Mouse (Mus musculus): ENCODE results near the gene Glis3. TPM values are rescaled to one million over a fixed set of nuclear protein-coding genes. Genes with fewer than 3 reads are reported as not detected.
A peak's percentile ranks its signal among the peaks of the same experiment; 100 is the strongest.

Glis3 gene
- polyA plus RNA-seq, 1 experiment from 2014 or later: 0.32 TPM

DNA sequence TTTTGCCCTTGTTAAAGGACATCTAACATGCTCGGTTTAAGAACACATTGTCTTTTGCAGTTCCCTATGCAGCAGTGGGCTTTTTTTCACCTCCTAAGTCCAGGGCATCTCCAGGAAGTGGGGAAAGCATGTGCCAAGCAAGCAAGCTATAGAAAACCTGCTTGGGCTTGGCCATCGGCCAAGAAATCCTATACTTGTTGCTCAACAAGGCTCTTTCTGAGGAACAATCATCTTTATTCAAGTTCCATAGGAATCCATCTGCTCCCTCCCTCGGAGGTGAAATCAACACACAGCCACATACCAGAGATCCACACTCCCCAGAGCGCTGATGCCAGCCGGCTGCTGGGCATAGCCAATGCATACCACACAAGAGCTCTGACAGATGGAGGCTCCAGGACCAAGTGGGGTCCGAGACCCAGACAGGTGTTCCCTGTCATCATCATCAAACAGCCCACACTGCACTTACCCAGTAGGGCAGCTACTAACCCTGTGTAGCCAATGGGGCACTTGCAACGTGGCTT lies 39.0 kb downstream of the Glis3 start:
- Histone ChIP-seq H3K4me3 (replicated peaks; ENCODE audit: low read length) (no peak overlapping the region), H3K4me1 (replicated peaks; ENCODE audit: control insufficient read depth, insufficient read depth, low read length) (peaks cover 7% of the 10 kb centered on the region; the same call in 1 of the 2 replicates), H3K27ac (ENCODE audit: low read length) (no peak overlapping the region), H3K27me3 (replicated peaks; ENCODE audit: control insufficient read depth, insufficient read depth, low read length) (no peaks in the 10 kb centered on the region), H3K36me3 (ENCODE audit: control insufficient read depth, insufficient read depth) (no peaks in the 10 kb centered on the region), H3K4me2 (ENCODE audit: low read length) (no peak overlapping the region), H3K9ac (replicated peaks; ENCODE audit: low read depth, low read length) (no peak overlapping the region), H3K9me3 (ENCODE audit: control insufficient read depth, low read length) (no peaks in the 10 kb centered on the region)
- WGBS: 36% methylated on average over 7 of the region's 7 CpGs
- no peak for ATAC-seq

DNA sequence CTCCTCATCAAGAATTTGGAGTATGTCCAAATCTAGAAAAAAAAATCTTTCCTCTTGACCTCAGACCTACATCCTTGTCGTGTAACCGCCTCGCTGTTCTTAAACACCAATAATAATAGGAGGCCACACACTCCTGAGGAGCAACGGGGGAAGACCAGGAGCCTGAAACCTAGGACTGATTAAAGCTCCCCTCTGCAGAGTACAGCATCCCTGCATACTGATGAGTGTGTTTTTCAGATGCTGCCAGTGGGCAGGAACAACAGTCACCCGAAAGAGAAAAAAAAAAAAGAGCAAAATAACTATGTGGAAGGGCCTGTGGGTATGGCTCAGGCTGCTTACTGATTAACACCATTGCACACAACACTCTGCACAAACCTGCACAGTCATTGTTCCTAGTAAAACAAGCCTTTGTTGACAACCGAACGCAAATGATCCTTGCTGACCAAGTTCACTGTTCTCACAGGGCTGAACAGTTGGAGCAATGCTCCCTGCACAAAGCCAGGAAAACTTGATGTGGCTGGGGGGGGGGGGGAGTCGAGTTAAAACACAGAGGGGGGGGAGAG lies 43.8 kb downstream of the Glis3 start:
- WGBS: 3% methylated on average over 7 of the region's 8 CpGs
- H3K9me3 ChIP-seq (ENCODE audit: control insufficient read depth, low read length): no peaks in the 10 kb centered on the region
- no peak overlapping the region for H3K9ac ChIP-seq (replicated peaks; ENCODE audit: low read depth, low read length)
- H3K4me3 ChIP-seq (replicated peaks; ENCODE audit: low read length): no peak overlapping the region
- H3K4me1 ChIP-seq (replicated peaks; ENCODE audit: control insufficient read depth, insufficient read depth, low read length): peaks cover 7% of the 10 kb centered on the region; the same call in 1 of the 2 replicates
- H3K27me3 ChIP-seq (replicated peaks; ENCODE audit: control insufficient read depth, insufficient read depth, low read length): no peaks in the 10 kb centered on the region
- peak overlapping the region; percentile 28 for H3K4me2 ChIP-seq (ENCODE audit: low read length)
- H3K36me3 ChIP-seq (ENCODE audit: control insufficient read depth, insufficient read depth): no peaks in the 10 kb centered on the region
- H3K27ac ChIP-seq (ENCODE audit: low read length): no peak overlapping the region
- ATAC-seq: peak; percentile 65

DNA sequence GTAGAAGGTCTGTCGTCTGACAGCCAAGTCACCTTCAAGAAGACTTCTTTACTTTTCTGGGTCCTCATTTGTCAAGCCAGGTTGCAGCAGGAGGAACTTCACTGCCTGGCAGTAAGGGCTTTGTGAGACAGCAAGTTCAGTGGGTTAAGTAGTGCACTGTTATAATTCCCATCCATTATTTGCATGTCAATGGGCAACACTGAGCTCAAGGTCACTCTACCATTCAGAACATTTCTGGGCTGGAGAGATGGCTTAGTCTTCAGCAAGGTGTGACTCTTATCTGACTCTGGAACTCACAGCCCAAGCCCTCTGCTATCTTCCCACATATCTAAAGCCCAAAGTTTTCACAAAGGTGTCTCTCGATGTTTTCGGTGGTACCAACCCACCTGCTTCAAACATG lies 44.9 kb downstream of the Glis3 start:
- Histone ChIP-seq H3K4me2 (ENCODE audit: low read length) (no peak overlapping the region), H3K36me3 (ENCODE audit: control insufficient read depth, insufficient read depth) (no peaks in the 10 kb centered on the region), H3K9ac (replicated peaks; ENCODE audit: low read depth, low read length) (no peak overlapping the region), H3K27ac (ENCODE audit: low read length) (no peak overlapping the region), H3K4me3 (replicated peaks; ENCODE audit: low read length) (no peak overlapping the region), H3K9me3 (ENCODE audit: control insufficient read depth, low read length) (no peaks in the 10 kb centered on the region), H3K4me1 (replicated peaks; ENCODE audit: control insufficient read depth, insufficient read depth, low read length) (0 out of 2 replicates have a peak, but pooled peaks cover 7% of the 10 kb centered on the region), H3K27me3 (replicated peaks; ENCODE audit: control insufficient read depth, insufficient read depth, low read length) (no peaks in the 10 kb centered on the region)
- ATAC-seq: no peak
- 91% methylated on average over 3 of the region's 3 CpGs for WGBS

DNA sequence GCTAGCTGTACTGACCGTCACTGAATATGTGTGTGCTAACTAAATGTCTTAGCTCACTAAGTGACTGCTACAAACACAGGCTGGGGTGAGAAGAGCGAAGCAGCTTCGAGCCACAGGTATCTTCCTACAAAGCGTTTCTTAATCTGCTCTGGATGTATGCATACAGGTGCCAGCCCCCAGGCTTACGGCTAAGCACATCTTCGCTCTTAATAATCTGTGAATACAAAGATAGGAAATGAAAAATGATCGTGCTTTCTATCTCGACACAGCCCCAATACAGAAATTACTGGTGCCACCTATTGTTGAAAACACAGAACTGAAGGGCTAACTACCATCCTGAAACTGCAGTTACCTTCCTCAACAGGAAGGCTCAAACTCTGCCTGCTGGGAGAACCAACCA lies 51.5 kb downstream of the Glis3 start:
- peak; percentile 49 for ATAC-seq
- H3K9ac ChIP-seq (replicated peaks; ENCODE audit: low read depth, low read length): 0 out of 2 replicates have a peak overlapping the region, but pooled peaks have one; percentile 39
- peaks cover 4% of the 10 kb centered on the region for H3K4me1 ChIP-seq (replicated peaks; ENCODE audit: control insufficient read depth, insufficient read depth, low read length)
- no peak overlapping the region; the same call in 1 of the 2 replicates for H3K4me2 ChIP-seq (ENCODE audit: low read length)
- H3K36me3 ChIP-seq (ENCODE audit: control insufficient read depth, insufficient read depth): no peaks in the 10 kb centered on the region
- WGBS: 48% methylated on average over 8 of the region's 8 CpGs
- no peak overlapping the region; the same call in 1 of the 2 replicates for H3K27ac ChIP-seq (ENCODE audit: low read length)
- no peak overlapping the region for H3K4me3 ChIP-seq (replicated peaks; ENCODE audit: low read length)
- no peaks in the 10 kb centered on the region for H3K9me3 ChIP-seq (ENCODE audit: control insufficient read depth, low read length)
- H3K27me3 ChIP-seq (replicated peaks; ENCODE audit: control insufficient read depth, insufficient read depth, low read length): no peaks in the 10 kb centered on the region

DNA sequence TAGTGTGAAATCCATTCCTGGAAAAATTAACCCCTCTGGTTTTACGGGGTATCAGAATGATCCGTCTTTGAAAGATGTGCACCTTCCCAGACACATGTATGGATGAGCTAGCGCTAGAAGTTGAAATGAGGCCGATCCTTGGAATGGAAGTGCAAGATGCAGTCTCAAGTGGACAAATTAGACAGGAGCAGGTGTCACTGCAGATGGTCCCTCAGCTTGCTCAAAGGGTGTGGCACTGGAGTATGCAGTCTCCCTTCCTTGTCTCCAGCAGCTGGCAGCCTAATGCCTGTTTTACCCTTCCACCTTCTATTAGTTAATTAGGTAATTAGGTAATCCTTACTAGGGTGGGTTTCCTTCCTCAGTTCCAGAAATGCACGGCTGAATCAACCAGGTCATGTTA lies 53.7 kb downstream of the Glis3 start:
- no peak overlapping the region for H3K4me3 ChIP-seq (replicated peaks; ENCODE audit: low read length)
- ATAC-seq: no peak
- no peak overlapping the region for H3K27ac ChIP-seq (ENCODE audit: low read length)
- H3K9ac ChIP-seq (replicated peaks; ENCODE audit: low read depth, low read length): no peak overlapping the region
- H3K9me3 ChIP-seq (ENCODE audit: control insufficient read depth, low read length): no peaks in the 10 kb centered on the region
- H3K4me2 ChIP-seq (ENCODE audit: low read length): no peak overlapping the region
- no peaks in the 10 kb centered on the region for H3K27me3 ChIP-seq (replicated peaks; ENCODE audit: control insufficient read depth, insufficient read depth, low read length)
- H3K36me3 ChIP-seq (ENCODE audit: control insufficient read depth, insufficient read depth): no peaks in the 10 kb centered on the region
- H3K4me1 ChIP-seq (replicated peaks; ENCODE audit: control insufficient read depth, insufficient read depth, low read length): peaks cover 4% of the 10 kb centered on the region
- WGBS: 84% methylated on average over 5 of the region's 5 CpGs

DNA sequence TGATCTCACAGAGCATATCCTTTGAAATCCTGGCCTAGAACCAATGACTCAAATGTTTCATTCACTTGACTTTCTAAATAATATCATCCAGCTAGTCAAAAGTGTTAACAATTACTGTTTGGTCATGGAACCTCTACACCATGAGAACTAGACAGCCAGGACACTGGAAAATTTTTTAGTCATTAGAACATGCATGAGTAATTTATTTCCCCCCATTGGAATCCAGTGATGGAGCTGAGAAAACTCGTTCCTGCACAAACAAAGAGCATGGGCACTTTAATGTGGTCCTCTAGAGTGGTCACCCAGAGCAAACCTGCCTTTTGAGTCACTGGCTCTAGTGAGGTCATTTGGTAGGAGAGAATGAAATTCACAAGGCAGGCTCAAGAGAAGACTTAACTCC lies 55.3 kb downstream of the Glis3 start:
- no peak overlapping the region for H3K4me3 ChIP-seq (replicated peaks; ENCODE audit: low read length)
- no peaks in the 10 kb centered on the region for H3K9me3 ChIP-seq (ENCODE audit: control insufficient read depth, low read length)
- H3K27ac ChIP-seq (ENCODE audit: low read length): no peak overlapping the region
- no peaks in the 10 kb centered on the region for H3K36me3 ChIP-seq (ENCODE audit: control insufficient read depth, insufficient read depth)
- H3K9ac ChIP-seq (replicated peaks; ENCODE audit: low read depth, low read length): no peak overlapping the region
- no peak overlapping the region for H3K4me2 ChIP-seq (ENCODE audit: low read length)
- no peaks in the 10 kb centered on the region for H3K27me3 ChIP-seq (replicated peaks; ENCODE audit: control insufficient read depth, insufficient read depth, low read length)
- ATAC-seq: no peak
- H3K4me1 ChIP-seq (replicated peaks; ENCODE audit: control insufficient read depth, insufficient read depth, low read length): peaks cover 4% of the 10 kb centered on the region
- WGBS: 88% methylated on average over 1 of the region's 1 CpGs

DNA sequence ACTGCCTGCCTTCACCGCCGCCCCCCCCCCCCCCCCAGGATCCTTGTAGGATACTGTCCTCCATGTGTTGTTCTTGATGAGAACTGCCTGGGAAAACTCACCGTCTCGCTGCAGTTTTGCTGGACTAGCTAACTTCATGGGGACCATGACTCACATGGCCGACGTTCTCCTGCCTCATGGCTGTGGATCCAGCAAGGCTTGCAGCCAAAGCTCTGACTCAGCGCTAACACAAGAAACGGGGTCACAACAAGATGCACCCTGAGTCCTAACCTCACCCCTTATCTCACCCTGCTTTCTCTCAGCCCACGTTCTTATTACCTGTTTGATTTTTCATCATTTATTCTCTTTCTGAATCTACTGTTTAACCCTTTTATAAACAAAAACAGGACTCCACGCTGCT lies 56.2 kb downstream of the Glis3 start:
- Histone ChIP-seq H3K27me3 (replicated peaks; ENCODE audit: control insufficient read depth, insufficient read depth, low read length) (no peaks in the 10 kb centered on the region), H3K9me3 (ENCODE audit: control insufficient read depth, low read length) (no peaks in the 10 kb centered on the region), H3K4me2 (ENCODE audit: low read length) (no peak overlapping the region), H3K4me1 (replicated peaks; ENCODE audit: control insufficient read depth, insufficient read depth, low read length) (peaks cover 4% of the 10 kb centered on the region), H3K4me3 (replicated peaks; ENCODE audit: low read length) (no peak overlapping the region), H3K9ac (replicated peaks; ENCODE audit: low read depth, low read length) (no peak overlapping the region), H3K36me3 (ENCODE audit: control insufficient read depth, insufficient read depth) (no peaks in the 10 kb centered on the region), H3K27ac (ENCODE audit: low read length) (no peak overlapping the region)
- no peak for ATAC-seq
- 87% methylated on average over 9 of the region's 10 CpGs for WGBS

DNA sequence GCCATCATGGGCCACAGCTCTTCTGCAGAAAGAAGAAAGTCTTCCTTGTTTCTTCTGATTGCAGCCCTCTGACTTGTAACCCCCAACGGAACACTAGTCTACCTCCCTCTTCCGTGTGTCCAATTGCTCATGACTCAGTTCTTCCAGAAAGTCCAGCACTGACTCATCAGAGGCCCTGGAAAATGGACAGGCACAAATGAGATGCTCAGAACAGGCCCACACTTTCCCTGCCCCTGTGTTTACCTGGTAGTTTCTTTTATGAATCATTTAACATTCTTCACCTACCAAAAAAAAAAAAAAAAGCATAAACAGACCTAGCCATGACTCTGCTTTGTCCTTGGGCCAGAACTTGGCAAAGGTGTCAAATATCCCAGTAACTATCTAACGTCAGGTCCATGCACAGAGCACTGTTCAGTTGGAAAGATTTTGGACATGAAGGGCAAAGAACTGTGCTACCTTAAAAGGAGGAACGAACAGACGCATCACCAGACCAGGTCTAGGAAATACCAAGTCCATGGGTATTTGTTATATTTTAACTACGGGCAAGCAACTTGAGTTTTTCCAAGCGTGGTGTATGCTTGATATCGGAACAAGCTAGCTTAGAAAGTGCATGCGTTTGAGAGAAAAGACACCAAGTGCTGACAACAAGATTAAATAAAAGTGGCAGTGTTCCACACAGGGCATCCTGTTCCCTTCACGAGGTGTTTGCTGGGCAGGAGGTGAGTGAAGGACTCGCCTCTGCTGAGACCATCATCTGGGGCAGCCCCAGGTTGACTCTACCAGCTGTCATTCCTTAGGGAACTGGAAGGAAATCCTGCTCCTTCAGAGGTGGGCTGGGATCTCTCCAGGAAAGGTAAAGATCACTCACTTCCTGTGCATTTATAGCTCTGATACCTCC lies 58.0 kb downstream of the Glis3 start:
- no peak overlapping the region for H3K4me3 ChIP-seq (replicated peaks; ENCODE audit: low read length)
- ATAC-seq: no peak
- no peaks in the 10 kb centered on the region for H3K4me1 ChIP-seq (replicated peaks; ENCODE audit: control insufficient read depth, insufficient read depth, low read length)
- H3K36me3 ChIP-seq (ENCODE audit: control insufficient read depth, insufficient read depth): no peaks in the 10 kb centered on the region
- no peak overlapping the region for H3K9ac ChIP-seq (replicated peaks; ENCODE audit: low read depth, low read length)
- no peak overlapping the region for H3K4me2 ChIP-seq (ENCODE audit: low read length)
- no peak overlapping the region for H3K27ac ChIP-seq (ENCODE audit: low read length)
- H3K9me3 ChIP-seq (ENCODE audit: control insufficient read depth, low read length): no peaks in the 10 kb centered on the region
- WGBS: 92% methylated on average over 11 of the region's 11 CpGs
- H3K27me3 ChIP-seq (replicated peaks; ENCODE audit: control insufficient read depth, insufficient read depth, low read length): no peaks in the 10 kb centered on the region

DNA sequence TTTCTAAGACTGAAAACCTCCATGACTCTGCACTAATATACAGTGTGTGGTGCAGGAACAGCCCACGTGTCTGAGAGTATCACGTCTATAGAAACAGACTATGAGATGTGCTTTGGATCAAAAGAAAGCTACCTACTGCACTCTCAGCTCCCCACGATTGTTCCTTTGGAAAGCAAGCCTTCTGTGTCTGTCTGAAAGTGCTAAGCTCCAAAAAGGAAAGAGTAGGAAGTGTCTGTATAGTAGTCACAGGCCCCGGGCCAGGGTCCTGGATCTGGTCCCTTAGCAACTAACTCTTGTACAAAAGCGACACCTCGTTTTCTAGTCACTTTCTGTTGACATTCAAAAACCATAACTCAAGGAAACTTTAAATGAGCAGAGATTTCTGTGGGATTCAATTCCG lies 62.1 kb downstream of the Glis3 start:
- Histone ChIP-seq H3K9me3 (ENCODE audit: control insufficient read depth, low read length) (no peaks in the 10 kb centered on the region), H3K27me3 (replicated peaks; ENCODE audit: control insufficient read depth, insufficient read depth, low read length) (no peaks in the 10 kb centered on the region), H3K36me3 (ENCODE audit: control insufficient read depth, insufficient read depth) (no peaks in the 10 kb centered on the region), H3K4me2 (ENCODE audit: low read length) (no peak overlapping the region), H3K4me3 (replicated peaks; ENCODE audit: low read length) (no peak overlapping the region), H3K27ac (ENCODE audit: low read length) (no peak overlapping the region), H3K9ac (replicated peaks; ENCODE audit: low read depth, low read length) (no peak overlapping the region), H3K4me1 (replicated peaks; ENCODE audit: control insufficient read depth, insufficient read depth, low read length) (no peaks in the 10 kb centered on the region)
- ATAC-seq: no peak
- 75% methylated on average over 7 of the region's 7 CpGs for WGBS

Measured in forebrain, embryonic 16.5 days (tissue).